Mouse (Mus musculus): ENCODE data around the gene Xntrpc.

DNA sequence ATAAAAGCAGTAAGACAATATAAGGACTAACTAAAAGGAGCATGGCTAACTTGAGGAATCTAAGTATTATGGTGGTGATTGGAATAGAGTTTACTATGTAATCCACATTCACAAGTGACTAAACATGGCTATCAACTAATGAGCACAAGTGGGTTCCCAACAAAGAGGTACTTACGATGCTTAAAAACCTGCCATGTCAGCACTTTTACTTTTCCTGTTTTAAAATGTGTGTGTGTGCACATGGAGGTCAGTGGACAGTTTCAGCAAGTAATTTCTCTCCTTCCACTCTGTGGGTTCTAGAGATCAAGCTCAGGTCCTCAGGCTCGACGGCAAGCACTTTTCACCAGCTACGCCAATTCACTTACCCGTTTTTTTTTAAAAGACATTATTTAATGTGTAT, 72.4 kb downstream of the Xntrpc start:
- TF ChIP-seq CTCF (IDR thresholded peaks at IDR 0.05; ENCODE audit: extremely low read depth, insufficient read depth, low read length) (no peak), POLR2A (IDR thresholded peaks at IDR 0.05; ENCODE audit: extremely low read depth, insufficient read depth, low read length) (no peak)
